Mouse (Mus musculus) kidney, adult 2 months (tissue): ENCODE measurements at regions not wholly inside any gene's neighbourhood (a gene's known extent, or its start where the extent isn't known, plus 50 kb on each side); places are given as distances from the start of the nearest gene placed in this dataset.

Source experiments
- CTCF ChIP-seq: fragments of 200-500 bp; conservative IDR thresholded peaks from 2 replicates; pipeline ENCODE4 v1.5.1; 2011; ENCODE audit warnings: low read depth, mild to moderate bottlenecking, control low read depth, low read length, moderate library complexity, mixed read lengths; ENCODE audit not compliant: insufficient read depth, insufficient read length
- POLR2A ChIP-seq: fragments of 200-500 bp; IDR thresholded peaks from one replicate; pipeline ENCODE4 v1.6.1; 2011; ENCODE audit warnings: low read depth, low read length, control low read depth

DNA sequence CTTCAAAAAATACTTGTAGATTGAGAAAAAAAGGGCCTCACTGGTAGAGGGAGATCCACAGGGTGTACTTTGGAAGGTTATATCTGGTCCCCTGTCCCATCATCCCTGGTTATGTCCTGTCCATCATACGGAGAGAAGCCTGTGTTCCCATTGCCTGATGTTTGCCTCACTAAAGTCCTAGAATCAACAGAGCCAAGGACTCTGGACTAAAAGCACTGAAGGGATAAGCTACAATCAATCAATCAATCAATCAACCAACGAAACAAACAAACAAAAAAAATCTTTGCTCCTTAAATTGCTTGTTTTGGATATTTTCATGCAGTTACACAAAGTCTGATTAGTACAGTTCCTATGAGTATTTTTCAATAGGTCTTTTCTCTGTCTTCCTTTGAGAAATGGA lies 185.1 kb upstream of the Smarca2 start:
- TF ChIP-seq POLR2A, result no peak
- no peak for TF ChIP-seq CTCF
